Comparison of ENCODE assay signal across 9 mouse cellular contexts in genomic region chr10:17772364-17772763, GRCm38 (mm10). TPM values are rescaled to one million over a fixed set of nuclear protein-coding genes. Genes with fewer than 3 reads are reported as not detected.
DNase-seq lines count a peak whose midpoint lies in the region; ATAC-seq and TF ChIP-seq lines count a peak whose summit lies in the region.
"Had no signal": no experiment of that assay in that cellular context is flagged by ENCODE, and none has a peak within 500 bp of the region (broad histone marks: within the 10 kb centered on the region; RNA-seq: fewer than 3 reads in every experiment).

No protein-coding gene starts in this region.

- no peaks in the 10 kb centered on the region for H3K4me1 ChIP-seq in hindbrain, postnatal 0 days (ENCODE audit: insufficient read depth, low read length)

- peak; percentile 90 to 91 for ATAC-seq in hematopoietic stem cell, adult 5-6 weeks (replicated peaks in 1 of 2; ENCODE audit: insufficient read depth in 1 of 2, low FRiP score in 2 of 2, low TSS enrichment in 1 of 2, low read depth in 1 of 2, poor library complexity in 2 of 2, severe bottlenecking in 2 of 2)
- no peak for ATAC-seq in hindbrain, postnatal 0 days

- WGBS in hindbrain, postnatal 0 days: 88% methylated on average over 10 of the region's 10 CpGs

- no peaks in the 10 kb centered on the region for H3K27me3 ChIP-seq in hindbrain, postnatal 0 days (ENCODE audit: insufficient read depth, low read length)
- H3K27me3 ChIP-seq: limb, embryonic 12.5 days had no signal

- H3K9me3 ChIP-seq in hindbrain, postnatal 0 days (ENCODE audit: low read length): no peaks in the 10 kb centered on the region
- H3K9me3 ChIP-seq: limb, embryonic 12.5 days had no signal

- TF ChIP-seq CTCF in hindbrain, postnatal 0 days (IDR thresholded peaks at IDR 0.05; ENCODE audit: low read depth): no peak

- H3K36me3 ChIP-seq in hindbrain, postnatal 0 days (ENCODE audit: insufficient read depth, low read length): no peaks in the 10 kb centered on the region
- H3K36me3 ChIP-seq: limb, embryonic 12.5 days had no signal

- H3K27ac ChIP-seq in hindbrain, postnatal 0 days: no peak overlapping the region
- H3K27ac ChIP-seq: limb, embryonic 12.5 days had no signal

- no peak overlapping the region for H3K4me3 ChIP-seq in hindbrain, postnatal 0 days (ENCODE audit: low read length)
- H3K4me3 ChIP-seq: limb, embryonic 12.5 days had no signal

- no peak overlapping the region for H3K4me2 ChIP-seq in hindbrain, postnatal 0 days (ENCODE audit: low read depth, low read length)
- H3K4me2 ChIP-seq: limb, embryonic 12.5 days had no signal

- no peak overlapping the region for H3K9ac ChIP-seq in hindbrain, postnatal 0 days (replicated peaks; ENCODE audit: low read length)
- H3K9ac ChIP-seq: limb, embryonic 12.5 days had no signal

- peak; percentile 23 for DNase-seq in spleen, adult 12 weeks (ENCODE audit: low spot score)
- DNase-seq in spleen, postnatal 4 days (ENCODE audit: low spot score in 2 of 2): no peak
- peak; percentile 27 to 62 for DNase-seq in monocyte, adult 2 months (ENCODE audit: low read depth in 1 of 2, low spot score in 2 of 2)
- DNase-seq in right cerebral cortex, adult 2 months (ENCODE audit: low spot score in 2 of 2): no peak
- no peak for DNase-seq in hindbrain, postnatal 0 days (ENCODE audit: low spot score)
- no peak for DNase-seq in right cerebral cortex, postnatal 4 days
- DNase-seq in adrenal gland, postnatal 25 days: no peak

RNA-seq across cellular contexts. Expression of gene Txlnb, which starts 23.7 kb away (rescaled TPM):
- 3.7 and 5.8 TPM in 2 replicates for total RNA-seq in hematopoietic stem cell, adult 5-6 weeks (2017)
- total RNA-seq in hindbrain, postnatal 0 days (2014; rRNA removed): 0.90 and 0.99 TPM in 2 replicates
- polyA plus RNA-seq in hindbrain, postnatal 0 days (2015; fragmentation: Nextera tagmentation; extraction: Ambion mirVana): 0.85 and 1.0 TPM in 2 replicates
- 0.73 and 1.1 TPM in 2 replicates for total RNA-seq in adrenal gland, postnatal 25 days (2021)

RNA-seq across cellular contexts. Expression of gene Cited2, which starts 49.3 kb away (rescaled TPM):
- 34.3 and 68.7 TPM in 2 replicates for total RNA-seq in hematopoietic stem cell, adult 5-6 weeks (2017)
- total RNA-seq in hindbrain, postnatal 0 days (2014; rRNA removed): 102 and 112 TPM in 2 replicates
- polyA plus RNA-seq in hindbrain, postnatal 0 days (2015; fragmentation: Nextera tagmentation; extraction: Ambion mirVana): 59.4 and 60.4 TPM in 2 replicates
- 91.8 and 107 TPM in 2 replicates for total RNA-seq in adrenal gland, postnatal 25 days (2021)

Comparison
In these comparisons a context has a peak if more than half of its experiments do, and no peak if none do; other contexts are left out.
1. DNase-seq: peak in spleen, adult 12 weeks (single experiment) and monocyte, adult 2 months (2 of 2); none in spleen, postnatal 4 days (0 of 2), right cerebral cortex, adult 2 months (0 of 2), hindbrain, postnatal 0 days (single experiment), right cerebral cortex, postnatal 4 days (single experiment) and adrenal gland, postnatal 25 days (single experiment).